Mouse (Mus musculus): Measurements from ENCODE around the gene Galnt7.

The Galnt7 gene

DNA sequence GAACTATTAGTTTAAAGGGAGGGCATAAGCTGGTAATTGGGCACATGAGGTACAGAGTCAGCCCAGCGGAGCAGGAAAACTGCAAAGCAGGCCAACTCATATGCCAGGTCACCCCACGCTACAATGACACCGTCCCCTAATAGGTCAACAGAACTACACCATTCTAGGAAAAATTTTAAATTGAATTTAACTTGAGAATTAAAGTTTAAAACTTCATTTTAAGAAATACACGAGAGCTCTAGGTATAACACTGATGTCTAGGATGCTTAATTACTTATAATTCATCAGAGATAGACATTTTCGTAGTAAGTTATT lies 67.7 kb downstream of the Galnt7 start:
- DNase-seq (ENCODE audit: low spot score in 2 of 2): no peak

DNA sequence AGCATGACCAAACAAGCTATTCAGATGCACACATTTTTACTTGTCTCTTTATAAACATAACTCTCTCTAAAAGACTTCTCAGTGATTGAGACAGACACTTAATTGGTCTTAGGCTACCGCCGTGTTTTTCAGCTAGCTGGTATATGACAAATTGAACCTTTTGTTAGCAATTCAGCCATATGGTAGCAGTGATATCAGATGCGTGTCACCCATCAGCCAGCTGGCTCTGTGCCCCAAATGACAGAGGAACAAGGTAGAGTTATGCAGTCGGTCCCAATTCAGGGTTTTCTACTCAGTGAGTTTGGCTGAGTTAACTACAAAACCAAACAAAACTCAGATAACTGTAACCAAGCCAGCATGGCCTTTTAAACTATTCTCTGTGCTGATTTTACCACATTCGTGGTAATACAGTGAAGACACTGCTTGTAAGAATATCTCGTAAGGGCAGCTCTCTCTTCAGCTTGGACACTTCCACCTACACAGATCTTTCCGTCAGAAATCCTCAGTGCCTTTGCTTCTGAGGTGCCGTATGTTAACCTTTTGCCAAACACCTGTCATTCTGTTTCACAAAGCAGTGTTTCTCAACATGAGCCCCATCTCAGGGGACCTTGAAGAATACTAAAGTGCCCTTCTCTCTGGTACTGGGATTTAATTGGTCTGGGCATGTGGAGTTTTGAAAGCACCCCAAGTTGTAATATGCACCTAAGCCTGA lies 68.3 kb downstream of the Galnt7 start:
- DNase-seq (ENCODE audit: low spot score in 2 of 2): no peak

DNA sequence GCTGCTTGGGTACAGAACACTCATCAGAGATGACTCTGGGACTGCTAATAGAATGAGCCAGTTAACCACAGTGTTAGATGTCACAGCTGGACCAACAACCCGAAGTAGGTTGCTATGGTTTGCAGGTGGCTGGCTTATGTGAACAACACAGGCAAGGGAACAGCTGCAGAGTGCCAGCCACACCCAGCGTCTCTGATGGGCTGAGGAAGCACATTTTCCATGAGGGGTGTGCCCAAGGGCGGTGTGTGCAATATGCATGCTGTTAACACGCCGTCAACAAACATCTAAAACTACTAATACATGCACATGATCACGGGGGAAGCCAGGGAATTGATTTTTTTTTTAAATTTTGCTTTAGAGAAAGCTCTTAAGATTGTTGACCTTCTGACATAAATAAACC lies 73.0 kb downstream of the Galnt7 start:
- no peak for DNase-seq (ENCODE audit: low spot score in 2 of 2)

DNA sequence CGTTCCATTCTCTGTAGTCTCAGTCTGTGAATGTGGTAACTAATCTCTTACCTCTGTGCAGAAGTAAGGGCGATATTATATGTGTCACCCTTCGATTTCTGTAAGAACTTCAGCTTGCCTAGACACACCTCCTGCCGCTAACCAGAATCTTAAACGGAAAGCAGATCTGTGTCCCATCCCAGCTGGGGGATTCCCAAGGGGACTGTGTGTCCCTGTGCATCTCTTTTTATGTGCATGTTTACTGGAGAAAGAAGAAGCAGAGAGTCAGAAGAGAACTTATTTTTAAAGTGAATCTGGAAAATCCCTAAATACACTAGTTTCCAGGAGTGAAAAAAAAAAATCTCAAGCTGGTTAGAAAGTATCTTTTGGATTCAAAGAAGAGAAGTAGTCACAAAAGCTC lies 75.5 kb downstream of the Galnt7 start:
- no peak for DNase-seq (ENCODE audit: low spot score in 2 of 2)

DNA sequence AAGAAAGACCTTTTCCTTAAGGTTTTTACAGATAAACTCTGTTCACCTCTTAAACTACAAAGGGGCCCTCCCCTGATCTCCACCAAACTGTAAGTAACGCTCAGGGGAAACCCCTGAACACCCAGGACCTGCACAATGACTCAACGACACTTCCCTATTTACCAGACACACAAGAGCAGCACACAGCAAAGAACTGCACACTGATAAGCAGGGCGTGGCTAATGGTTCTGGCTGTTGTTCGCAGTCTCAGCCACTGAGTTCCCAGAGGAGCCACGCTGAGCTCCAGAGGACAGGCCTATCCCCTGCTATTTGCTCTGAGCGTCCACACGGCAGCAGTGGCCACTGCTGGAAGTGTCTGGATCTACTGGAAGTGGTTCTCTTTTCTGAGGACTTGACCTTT lies 76.6 kb downstream of the Galnt7 start:
- peak; percentile 49 to 63 for DNase-seq (ENCODE audit: low spot score in 2 of 2)

DNA sequence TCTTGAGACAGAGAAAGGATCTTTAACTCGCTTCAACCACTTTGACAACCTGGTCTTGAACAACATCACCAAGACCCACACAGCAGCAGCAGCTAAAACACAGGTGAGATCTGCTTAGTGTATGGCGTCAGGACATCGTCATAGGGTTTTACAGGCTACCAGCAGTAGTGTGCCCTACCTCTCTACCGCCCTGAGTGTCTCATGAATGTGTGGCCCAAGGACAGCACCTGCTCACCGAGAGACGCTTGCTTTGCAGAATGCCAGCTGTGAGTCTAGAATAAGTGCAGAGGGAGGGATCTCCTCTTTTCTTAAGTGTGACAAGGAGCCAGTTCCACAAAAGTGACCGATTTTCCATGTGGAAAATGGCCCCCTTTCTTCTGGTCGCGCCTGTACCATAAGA lies 77.5 kb downstream of the Galnt7 start:
- no peak for DNase-seq (ENCODE audit: low spot score in 2 of 2)

DNA sequence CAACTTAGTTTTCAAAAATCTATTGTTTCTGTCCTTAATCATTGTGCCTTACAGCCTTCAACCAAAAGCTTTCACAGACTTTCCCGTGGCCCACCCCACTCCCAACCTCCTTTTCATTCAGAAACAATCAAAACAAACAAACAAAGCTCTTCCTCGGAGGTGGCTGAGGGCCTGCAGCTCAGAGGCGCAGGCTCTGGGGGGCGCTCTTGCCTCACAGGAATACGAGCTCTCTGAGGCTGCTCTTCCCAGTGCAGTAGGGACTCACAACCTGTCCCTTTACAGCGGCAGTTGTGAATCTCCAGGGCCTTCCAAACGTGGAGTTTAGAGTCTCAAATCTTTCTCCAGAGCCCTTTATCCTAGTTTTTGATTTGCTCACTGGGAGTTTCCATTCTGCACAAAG lies 78.4 kb downstream of the Galnt7 start:
- peak; percentile 58 to 63 for DNase-seq (ENCODE audit: low spot score in 2 of 2)

DNA sequence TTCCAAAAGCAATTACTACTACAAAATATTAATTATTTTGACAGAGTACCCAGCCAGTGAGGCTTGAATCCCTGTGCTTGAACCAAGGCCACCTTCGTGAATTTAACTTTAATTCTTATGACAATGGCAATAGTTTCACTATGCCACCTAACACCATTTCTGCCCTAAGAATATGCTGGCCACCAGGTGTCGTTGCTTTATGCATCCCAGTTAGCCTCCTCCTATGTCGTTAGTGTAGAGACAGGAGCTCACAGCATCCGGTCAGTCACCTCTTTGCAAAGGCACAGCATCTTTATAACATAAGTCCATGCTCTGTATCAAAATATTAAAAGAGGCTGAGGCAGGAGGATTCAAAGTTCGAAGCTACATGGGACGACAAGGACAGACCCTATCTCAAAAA lies 79.0 kb downstream of the Galnt7 start:
- DNase-seq (ENCODE audit: low spot score in 2 of 2): no peak

DNA sequence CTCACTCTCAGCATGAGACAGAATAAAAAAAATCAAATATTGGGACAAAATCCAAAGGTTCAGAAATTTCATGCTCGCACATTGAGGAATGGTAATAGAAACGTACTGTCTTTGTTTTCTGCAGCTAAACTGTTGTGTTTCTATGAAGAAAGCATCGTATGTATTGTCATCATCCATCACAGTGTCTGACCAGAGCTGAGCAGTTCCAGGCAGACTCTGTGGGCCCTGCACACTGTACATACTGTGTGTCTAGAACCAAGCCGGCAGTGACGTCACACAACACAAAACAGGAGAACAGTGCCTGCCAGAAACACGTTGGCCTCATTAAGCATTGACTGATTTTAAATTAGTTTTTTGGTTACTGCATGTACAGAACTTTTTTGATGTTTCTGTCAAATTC lies 82.9 kb downstream of the Galnt7 start:
- DNase-seq (ENCODE audit: low spot score in 2 of 2): no peak

DNA sequence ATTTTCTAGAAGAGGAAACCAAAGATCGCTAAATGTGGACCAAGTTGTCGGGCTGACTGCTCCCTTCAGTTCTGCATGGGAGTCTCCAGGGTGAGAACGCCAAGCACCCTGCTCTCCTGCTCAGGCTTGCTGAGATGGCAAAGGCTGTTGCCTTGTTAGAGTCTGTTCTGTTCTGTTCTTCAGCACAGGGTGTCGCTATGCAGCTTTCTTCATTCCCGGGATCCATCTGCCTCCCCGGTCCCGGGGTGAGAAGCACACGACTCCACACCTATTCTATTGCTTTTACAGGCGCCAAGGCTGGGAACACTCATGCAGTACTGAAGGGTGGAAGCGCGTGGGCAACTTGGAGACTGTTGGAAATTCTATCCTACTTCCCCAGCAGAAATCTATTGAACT lies 83.4 kb downstream of the Galnt7 start:
- DNase-seq (ENCODE audit: low spot score in 2 of 2): no peak

DNA sequence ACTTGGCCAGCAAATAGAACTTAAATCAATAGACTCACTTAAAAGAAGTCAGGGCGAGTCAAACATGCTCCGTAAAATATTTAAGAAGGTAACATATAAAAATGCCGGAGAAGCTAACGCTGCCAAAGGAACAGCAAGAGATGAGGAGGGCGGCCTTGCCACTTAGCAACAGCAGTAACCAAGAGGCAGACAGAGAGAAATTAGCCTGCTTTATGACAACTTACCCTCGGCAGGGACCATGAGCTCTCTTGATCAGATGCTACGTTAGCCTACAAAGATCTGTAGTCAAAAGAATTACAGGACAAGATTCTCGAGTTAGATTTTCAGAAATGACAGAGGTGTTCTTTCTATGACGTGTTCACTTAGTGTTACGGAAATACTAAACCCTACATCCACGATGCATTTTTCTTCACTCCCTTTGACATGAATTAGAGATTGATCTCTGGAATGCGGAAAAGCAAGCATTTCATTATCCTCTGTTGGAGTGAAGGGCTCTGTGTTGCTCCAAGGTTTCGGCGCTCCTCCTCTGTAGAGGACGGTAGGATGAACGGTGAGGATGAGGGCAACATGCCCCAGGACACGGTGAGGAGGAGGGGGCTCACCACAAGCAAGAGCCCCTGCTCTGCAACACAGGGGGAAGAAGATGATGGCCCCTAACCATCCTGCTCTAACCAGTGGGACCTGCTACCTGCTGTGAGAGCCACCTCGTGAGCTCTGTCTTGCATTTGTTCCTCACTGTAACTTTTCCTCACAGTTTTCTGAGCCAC lies 84.0 kb downstream of the Galnt7 start:
- DNase-seq (ENCODE audit: low spot score in 2 of 2): no peak

DNA sequence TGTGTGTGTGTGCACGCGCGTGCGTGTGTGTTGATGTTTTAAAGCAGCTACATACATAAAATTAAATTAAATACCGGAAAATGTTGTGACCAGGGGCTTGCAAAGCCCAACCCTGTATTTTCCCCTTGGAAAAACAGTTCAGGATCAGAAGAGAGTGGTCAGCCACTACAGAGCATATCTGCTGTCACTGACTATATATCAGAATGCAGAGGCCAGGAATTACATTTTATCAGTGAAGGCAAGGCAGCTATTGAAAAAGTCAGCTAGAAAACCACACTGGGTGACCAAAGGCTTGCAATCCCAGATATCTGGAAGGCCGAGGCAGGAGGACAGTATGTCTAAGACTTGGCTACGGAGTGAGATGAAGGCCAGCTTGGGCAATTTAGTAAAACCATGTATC lies 84.8 kb downstream of the Galnt7 start:
- no peak for DNase-seq (ENCODE audit: low spot score in 2 of 2)

DNA sequence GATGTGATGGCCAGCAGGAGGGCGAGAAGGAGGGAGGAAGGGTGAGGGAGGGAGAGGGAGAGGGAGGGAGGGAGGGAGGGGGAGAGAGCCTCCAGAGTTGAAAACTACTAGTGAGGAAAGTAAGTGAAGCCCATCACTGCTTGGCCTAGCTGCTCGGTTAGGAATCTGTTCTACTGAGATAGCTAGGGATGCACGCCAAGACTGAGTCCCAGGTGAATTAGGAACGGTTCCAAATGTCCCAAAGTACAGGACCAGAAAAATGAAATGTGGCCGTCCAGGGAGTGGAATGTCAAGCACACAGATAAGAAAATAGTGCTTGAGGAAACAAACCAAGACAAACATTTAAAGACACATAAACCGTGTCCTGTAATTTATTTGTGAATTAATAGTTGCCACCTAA lies 87.8 kb downstream of the Galnt7 start:
- no peak for DNase-seq (ENCODE audit: low spot score in 2 of 2)

DNA sequence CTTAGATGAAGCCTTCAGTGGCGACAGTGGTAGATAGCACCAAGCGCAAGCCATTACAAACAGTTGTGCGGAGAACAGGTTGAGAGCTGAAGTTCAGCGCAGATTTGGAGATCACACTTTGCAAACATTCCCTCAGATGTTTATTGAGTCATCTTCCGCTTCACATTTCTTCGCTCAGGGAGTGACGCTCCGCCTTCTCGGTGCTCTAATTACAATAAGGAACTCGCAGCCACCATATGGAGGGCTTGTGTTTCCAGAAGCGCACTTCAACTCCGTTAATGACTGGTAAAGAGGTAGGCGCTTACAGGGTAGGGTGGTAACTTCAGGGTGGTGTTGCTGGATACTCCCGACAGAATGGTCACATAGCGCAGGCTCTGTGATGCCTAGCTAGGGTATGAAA lies 89.1 kb downstream of the Galnt7 start:
- DNase-seq (ENCODE audit: low spot score in 2 of 2): no peak

DNA sequence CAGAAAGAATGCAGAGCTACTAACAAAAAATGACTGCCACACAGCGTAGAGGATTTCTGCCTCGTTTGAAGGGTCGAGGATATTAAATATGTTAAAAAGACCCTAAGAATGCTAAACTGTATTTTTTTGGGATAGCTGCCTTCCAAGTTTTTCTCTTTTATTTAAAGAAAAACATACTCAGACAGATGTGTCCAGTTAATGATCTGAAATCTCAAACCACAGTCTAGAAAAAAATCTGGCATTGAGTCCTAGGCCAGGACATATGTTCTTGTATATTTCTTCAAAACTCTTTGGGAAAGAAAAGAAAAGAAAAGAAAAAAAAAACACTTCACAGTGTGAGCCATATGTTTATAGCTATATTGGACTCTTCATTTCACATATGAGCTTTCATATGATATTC lies 90.1 kb downstream of the Galnt7 start:
- no peak for DNase-seq (ENCODE audit: low spot score in 2 of 2)

DNA sequence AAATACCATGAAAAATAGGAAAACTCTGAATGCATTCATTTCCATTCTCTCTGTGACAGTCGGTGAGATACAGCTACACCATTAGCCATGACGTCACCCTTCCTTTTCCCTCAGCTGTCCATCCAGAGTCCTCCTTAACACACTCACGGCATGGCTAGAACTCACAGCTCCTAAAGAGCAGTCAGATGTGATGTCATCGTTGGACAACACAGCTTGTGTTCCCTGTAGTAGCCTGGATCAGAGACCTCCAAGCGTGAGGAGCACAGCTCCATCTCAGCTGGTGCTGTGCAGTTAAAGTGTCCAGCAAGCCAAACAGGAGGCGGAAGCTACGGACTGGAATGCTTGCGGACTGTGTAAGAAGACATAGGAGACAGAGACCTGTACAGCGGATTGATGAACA lies 91.9 kb downstream of the Galnt7 start:
- DNase-seq (ENCODE audit: low spot score in 2 of 2): no peak

DNA sequence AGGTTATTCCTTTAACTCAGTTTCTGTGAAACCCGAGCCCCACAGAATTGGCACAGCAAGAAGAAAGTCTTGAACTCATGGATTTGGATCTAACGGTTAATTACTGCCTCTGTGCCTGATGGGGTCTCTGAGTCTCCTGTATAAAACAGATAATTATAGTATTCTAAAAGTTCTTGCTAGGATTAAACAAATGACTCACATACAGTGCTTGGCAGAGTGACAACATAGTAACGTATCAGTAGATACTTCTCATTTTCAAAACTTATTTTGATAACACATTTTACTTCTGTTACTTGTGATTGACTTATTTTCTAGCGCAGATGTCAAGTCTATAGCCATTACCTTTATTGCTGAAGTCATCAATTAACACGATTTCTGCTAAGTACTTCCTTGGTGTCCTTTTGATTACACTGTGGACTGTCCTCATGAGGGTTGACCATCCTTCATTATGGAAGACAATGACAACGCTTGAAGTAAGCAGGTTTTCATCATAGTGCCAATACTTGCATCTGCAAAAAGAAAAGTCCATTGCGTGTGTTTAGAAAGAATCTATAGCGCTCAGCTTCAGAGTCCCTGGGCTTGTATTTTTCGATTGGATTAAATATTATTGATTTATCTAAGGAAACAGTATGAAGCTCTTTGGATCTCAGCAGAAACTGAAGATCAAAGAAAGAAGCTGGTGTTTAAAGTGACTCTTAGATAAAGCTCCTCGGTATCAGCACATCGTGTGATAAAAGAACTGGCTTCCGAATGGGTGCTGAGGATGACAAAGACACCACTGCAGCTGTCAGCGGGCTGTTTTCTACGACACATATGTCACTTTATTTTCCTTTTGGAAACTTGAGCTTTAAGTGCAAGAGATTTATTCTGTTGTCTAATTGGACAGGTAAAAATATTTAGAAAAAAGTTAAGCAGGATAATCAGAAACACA lies 100.5 kb downstream of the Galnt7 start:
- DNase-seq (ENCODE audit: low spot score in 2 of 2): no peak

DNA sequence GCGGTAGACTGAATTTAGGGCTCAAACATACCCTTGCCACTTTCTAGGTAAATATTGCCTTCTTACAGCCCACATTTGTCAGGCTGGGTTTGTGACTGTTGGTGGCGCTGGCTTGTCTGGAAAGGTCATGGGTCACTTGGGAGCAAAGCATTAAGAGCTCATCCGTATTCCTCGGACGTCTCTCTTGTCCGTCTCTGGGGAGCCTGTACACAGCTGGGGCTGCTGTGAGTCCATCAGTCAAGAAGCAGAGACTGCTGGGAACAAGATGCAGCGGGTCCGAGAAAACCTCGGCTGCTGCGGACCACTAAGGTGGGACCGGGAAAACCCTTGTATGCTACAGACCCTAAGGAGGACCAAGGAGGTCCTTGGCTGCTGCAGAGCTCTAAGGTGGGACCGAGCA lies 105.3 kb downstream of the Galnt7 start:
- DNase-seq (ENCODE audit: low spot score in 2 of 2): no peak

DNA sequence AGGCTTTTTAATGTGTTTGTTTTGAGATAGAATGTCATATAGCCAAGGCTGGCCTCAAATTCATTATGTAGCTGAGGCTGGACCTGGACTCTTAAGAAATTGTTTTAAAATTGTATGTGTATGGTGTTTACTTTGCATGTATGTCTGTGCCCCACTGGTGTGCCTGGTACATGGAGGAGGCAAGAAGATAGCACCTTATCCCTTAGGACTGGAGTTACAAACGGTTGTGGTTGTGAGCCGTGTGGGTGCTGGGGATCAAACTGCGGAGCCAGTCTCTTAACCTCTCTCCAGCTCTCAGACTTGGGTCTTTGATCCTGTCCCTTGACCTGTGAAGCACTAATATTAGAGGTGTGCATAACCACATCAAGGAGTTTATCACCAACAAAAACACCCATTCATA lies 106.0 kb downstream of the Galnt7 start:
- no peak for DNase-seq (ENCODE audit: low spot score in 2 of 2)

DNA sequence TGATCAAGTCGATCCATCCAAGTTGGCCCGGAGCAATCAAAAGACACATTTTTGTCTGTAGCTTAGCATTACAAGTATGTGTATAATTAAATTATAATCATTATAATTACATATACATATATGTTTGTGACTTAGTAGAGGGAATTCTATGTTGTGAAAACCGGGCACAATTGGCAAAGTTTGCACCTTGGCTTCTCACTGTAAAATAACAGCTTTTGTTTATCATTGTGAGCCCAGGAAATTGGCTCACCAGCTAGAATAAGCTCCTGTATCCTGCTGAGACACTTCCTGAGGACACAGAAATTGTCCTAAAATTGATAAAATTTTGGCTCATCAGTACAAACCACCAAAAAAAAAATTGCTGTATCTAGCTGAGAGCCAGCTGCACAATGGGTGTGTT lies 106.4 kb downstream of the Galnt7 start:
- DNase-seq (ENCODE audit: low spot score in 2 of 2): no peak

DNA sequence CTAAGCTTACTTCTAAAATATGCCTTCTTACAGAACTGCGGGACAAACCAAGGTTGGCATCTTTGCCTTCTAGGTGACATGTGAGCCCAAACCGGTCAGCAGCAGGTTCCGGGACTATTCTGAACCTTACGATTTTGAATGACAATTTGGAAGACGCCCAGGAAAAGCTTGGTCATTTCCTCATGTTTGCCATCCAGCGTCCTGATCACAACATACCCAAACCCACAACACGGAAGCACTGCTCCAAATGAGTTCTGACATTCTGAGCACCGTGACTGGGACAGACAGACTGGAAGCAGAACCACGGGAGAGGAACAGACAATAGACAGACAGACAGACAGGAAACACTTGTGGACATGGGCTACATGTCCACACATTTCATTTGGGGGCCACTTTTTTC lies 111.4 kb downstream of the Galnt7 start:
- no peak for DNase-seq (ENCODE audit: low spot score in 2 of 2)

DNA sequence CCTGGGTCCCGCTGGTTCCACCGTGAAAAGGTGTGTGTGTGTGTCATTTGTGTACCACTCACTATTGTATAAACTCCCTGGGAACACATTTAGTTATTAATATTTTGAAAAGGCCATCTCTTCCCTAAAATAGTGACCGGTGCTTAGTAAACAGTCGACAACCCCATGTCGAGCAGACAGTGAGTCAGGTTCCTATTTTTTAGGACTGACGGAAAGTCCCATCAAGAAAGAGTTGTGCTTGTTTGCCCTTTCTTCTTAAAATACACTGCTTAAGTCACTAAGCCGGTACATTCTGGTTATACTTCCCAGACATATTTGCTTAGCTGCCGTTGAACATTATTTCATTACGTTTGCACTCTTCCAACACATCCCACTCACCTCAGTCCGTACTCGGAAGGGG lies 111.9 kb downstream of the Galnt7 start:
- no peak for DNase-seq (ENCODE audit: low spot score in 2 of 2)

Data from urinary bladder, postnatal 36 days (tissue).